Mouse (Mus musculus) effector memory CD4-positive, alpha-beta T cell, adult 5 months (primary cell): ENCODE measurements around the gene Ddx24. TPM values are rescaled to one million over a fixed set of nuclear protein-coding genes. Genes with fewer than 3 reads are reported as not detected.

Source experiments
- polyA plus RNA-seq: library from polyadenylated mRNA; unstranded; fragments of 100-300 nt; shearing (Covaris generic); gene quantifications from one replicate; pipeline ENCODE4 v1.2.1, GENCODE M21; 2017

Ddx24 gene
- 212 TPM for polyA plus RNA-seq

GRCm38 (mm10) chr12:103425729-103426470 lies at the start of gene Ddx24:
Gene Ddx24 (minus strand): TSS chr12:103425830.

GRCm38 (mm10) chr12:103457140-103457539 lies 31.5 kb upstream of the Ddx24 start, which contains the start of gene Ifi27l2b:
Gene Ifi27l2b (minus strand): TSS chr12:103457223.

GRCm38 (mm10) chr12:103443524-103443923 lies 17.9 kb upstream of the Ddx24 start, which contains the start of gene Ifi27l2a:
Gene Ifi27l2a (minus strand): TSS chr12:103443680.

GRCm38 (mm10) chr12:103433986-103434731 lies 8.5 kb upstream of the Ddx24 start, which contains the start of gene Ifi27:
Gene Ifi27 (plus strand): TSS chr12:103434211.

GRCm38 (mm10) chr12:103407720-103408119 lies 17.9 kb downstream of the Ddx24 start, which contains the start of gene 9330161L09Rik:
Gene 9330161L09Rik (minus strand): TSS chr12:103407820.

GRCm38 (mm10) chr12:103388505-103389347 lies 36.9 kb downstream of the Ddx24 start, which contains the start of gene Otub2:
Gene Otub2 (plus strand): TSS chr12:103388682.

Other genes with a start within 250 kb of the Ddx24 start
- gene Prima1, start 183.7 kb downstream of the Ddx24 start, polyA plus RNA-seq, result not detected
- not detected for gene Fam181a, start 114.9 kb downstream of the Ddx24 start, polyA plus RNA-seq
- 26.2 TPM for gene Asb2, start 69.8 kb downstream of the Ddx24 start, polyA plus RNA-seq
- gene Otub2, start 37.1 kb downstream of the Ddx24 start, polyA plus RNA-seq, result 4.7 TPM
- gene 9330161L09Rik, start 18.0 kb downstream of the Ddx24 start, polyA plus RNA-seq, result 1.5 TPM
- 301 TPM for gene Ifi27, start 8.4 kb upstream of the Ddx24 start, polyA plus RNA-seq
- 299 TPM for gene Ifi27l2a, start 17.9 kb upstream of the Ddx24 start, polyA plus RNA-seq
- not detected for gene Ifi27l2b, start 31.4 kb upstream of the Ddx24 start, polyA plus RNA-seq
- not detected for gene Ppp4r4, start 106.5 kb upstream of the Ddx24 start, polyA plus RNA-seq
- not detected for gene Serpina10, start 205.6 kb upstream of the Ddx24 start, polyA plus RNA-seq
- gene Serpina6, start 231.4 kb upstream of the Ddx24 start, polyA plus RNA-seq, result not detected